Mouse (Mus musculus) embryonic facial prominence, embryonic 13.5 days (tissue): Measurements from ENCODE around the gene Bap1. TPM values are rescaled to one million over a fixed set of nuclear protein-coding genes. Genes with fewer than 3 reads are reported as not detected.

Experiments
- ATAC-seq: fragments of 200-750 bp; cut with Nextera tagmentation; 2 replicates; pipeline ENCODE4 v1.8.0; 2017; ENCODE audit warnings: low read depth; ENCODE audit not compliant: insufficient number of reproducible peaks, insufficient read depth, low FRiP score, low TSS enrichment
- H3K27ac ChIP-seq: fragments of 300-500 bp; sonication (generic); 2 replicates; pipeline ENCODE4 v1.5.1; 2015; ENCODE audit warnings: moderate library complexity, mild to moderate bottlenecking, inconsistent platforms
- H3K27me3 ChIP-seq: fragments of 300-500 bp; sonication (generic); 2 replicates; pipeline ENCODE4 v1.6.1; 2015; ENCODE audit warnings: mild to moderate bottlenecking, inconsistent platforms
- H3K36me3 ChIP-seq: fragments of 300-500 bp; sonication (generic); 2 replicates; pipeline ENCODE4 v1.6.1; 2015; ENCODE audit warnings: mild to moderate bottlenecking, inconsistent platforms
- H3K4me1 ChIP-seq: fragments of 300-500 bp; sonication (generic); 2 replicates; pipeline ENCODE4 v1.6.1; 2015; ENCODE audit warnings: inconsistent platforms
- H3K4me2 ChIP-seq: fragments of 300-500 bp; sonication (generic); 2 replicates; pipeline ENCODE4 v1.6.1; 2015; ENCODE audit warnings: moderate library complexity, mild to moderate bottlenecking, inconsistent platforms
- H3K4me3 ChIP-seq: fragments of 300-500 bp; sonication (generic); 2 replicates; pipeline ENCODE4 v1.5.1; 2015; ENCODE audit warnings: mild to moderate bottlenecking, inconsistent platforms
- H3K9ac ChIP-seq: fragments of 300-500 bp; sonication (generic); 2 replicates; pipeline ENCODE4 v1.6.1; 2015; ENCODE audit warnings: mild to moderate bottlenecking, inconsistent platforms
- H3K9me3 ChIP-seq: fragments of 300-500 bp; sonication (generic); 2 replicates; pipeline ENCODE4 v1.6.1; 2016; ENCODE audit warnings: inconsistent platforms
- WGBS: fragments of 180-500 bp; shearing (Covaris S2); methylation state at CpG from one replicate; pipeline ENCODE4 v1.1.7; 2015; ENCODE audit warnings: mixed read lengths; 5-methylcytosine and 5-hydroxymethylcytosine counted together
- polyA plus RNA-seq: library from polyadenylated mRNA; unstranded; fragments of >200 nt; fragmentation: Nextera tagmentation; extraction: Ambion mirVana; gene quantifications from 2 replicates; pipeline ENCODE4 v1.2.1, GENCODE M21; 2015

Bap1 gene
- polyA plus RNA-seq, 1 experiment from 2014 or later, result 93.1 TPM

DNA sequence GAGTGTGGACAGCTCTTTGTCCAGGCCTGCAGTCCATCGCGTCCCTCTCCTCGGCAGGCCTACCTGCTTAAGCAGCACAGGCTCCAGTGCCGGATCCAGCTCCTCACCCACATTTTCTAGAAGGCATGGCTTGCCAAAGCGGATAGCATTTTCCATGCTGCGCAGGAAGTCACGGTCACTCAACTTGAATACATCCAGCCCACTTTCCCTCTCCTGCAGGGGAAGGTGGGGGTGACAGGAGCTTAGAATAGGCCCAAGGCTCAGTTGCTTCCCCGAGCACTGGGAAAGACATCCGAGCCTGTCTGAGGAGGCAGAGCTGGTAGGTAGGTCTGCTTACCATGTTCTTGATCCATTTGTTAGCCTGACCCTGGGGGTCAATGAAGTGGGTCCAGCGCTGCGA lies 16.4 kb downstream of the Bap1 start:
- H3K9ac ChIP-seq, result no peak overlapping the region

DNA sequence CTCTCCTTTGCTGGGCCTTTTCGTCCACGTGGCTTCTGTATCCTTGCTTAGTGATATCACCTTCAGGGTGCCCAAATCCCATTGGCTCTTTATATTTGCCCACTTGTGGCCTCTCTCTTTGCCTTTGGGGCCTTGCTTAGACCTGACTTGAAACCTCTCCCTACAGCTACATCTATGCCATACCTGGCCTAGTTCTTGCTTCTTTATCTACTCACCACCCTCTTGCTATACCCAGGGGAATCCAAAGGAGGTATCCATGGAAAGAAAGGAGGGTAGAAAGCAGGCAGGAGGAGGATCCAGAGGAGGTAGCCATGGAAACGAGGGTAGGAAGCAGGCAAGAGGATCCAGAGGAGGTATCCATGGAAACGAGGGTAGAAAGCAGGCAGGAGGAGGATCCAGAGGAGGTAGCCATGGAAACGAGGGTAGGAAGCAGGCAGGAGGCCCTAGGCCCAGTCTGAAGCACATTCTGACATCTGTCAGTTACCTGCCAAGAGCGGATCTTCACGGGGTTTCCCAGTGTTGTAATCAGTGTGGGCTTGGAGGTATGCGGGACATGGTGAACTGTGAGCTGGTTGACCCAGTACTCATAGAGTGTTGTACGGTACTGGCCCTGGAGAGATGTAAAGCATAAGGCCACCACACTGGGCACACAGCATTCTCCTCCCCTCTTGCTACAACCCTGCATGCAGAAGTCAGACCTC lies 17.2 kb downstream of the Bap1 start:
- no peaks in the 10 kb centered on the region for H3K27me3 ChIP-seq
- no peak overlapping the region for H3K27ac ChIP-seq
- H3K36me3 ChIP-seq, result peaks cover 6% of the 10 kb centered on the region; the same call in 1 of the 2 replicates
- no peak for ATAC-seq
- 62% methylated on average over 9 of the region's 9 CpGs for WGBS
- H3K9me3 ChIP-seq, result no peaks in the 10 kb centered on the region
- H3K4me3 ChIP-seq, result peak overlapping the region; percentile 42
- peak overlapping the region; percentile 66 for H3K4me2 ChIP-seq
- H3K9ac ChIP-seq, result peak overlapping the region; percentile 68; the same call in 1 of the 2 replicates
- H3K4me1 ChIP-seq, result peaks cover 27% of the 10 kb centered on the region

More for the DNA sequence above, 16.4 kb downstream of the Bap1 start:
- Histone ChIP-seq H3K27me3 (no peaks in the 10 kb centered on the region), H3K36me3 (peaks cover 13% of the 10 kb centered on the region), H3K4me2 (no peak overlapping the region), H3K4me1 (peaks cover 27% of the 10 kb centered on the region), H3K4me3 (no peak overlapping the region), H3K27ac (no peak overlapping the region), H3K9me3 (no peaks in the 10 kb centered on the region)
- ATAC-seq, result no peak
- 85% methylated on average over 11 of the region's 11 CpGs for WGBS

DNA sequence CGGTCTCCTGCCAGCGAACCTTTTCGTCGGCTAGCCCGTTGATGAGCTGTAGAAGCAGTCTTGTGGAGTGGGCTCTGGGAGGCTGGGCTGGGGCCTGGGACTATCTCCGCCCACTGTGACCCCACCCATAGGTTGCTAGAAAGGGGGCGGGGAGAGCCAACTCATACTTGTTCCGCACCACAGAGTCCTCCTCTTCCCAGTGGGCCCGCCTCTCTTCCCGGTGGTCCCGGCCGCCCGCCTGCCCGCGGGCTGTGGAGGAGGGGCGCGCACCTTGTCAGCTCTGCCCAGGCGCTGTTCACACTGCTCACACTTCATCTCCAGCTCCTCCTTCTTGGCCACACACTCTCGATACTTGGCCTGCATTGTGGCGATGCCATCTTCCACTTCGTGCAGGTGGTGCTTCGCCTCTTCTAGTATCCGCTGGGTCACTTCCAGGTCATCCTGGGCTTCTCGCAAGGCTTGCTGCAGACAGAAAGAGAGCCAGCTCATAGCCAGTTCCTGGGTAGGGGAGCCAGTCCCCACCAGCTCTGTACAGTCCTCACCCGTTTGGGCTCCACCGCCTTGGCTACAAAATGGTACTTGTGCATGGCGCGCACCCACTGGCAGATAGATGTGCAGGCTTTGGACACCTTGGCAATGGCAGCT lies 18.3 kb downstream of the Bap1 start:
- 14% methylated on average over 28 of the region's 28 CpGs for WGBS
- Histone ChIP-seq H3K4me2 (peak overlapping the region; percentile 66), H3K36me3 (0 out of 2 replicates have a peak, but pooled peaks cover 3% of the 10 kb centered on the region), H3K27me3 (no peaks in the 10 kb centered on the region), H3K27ac (peak overlapping the region; percentile 76), H3K9ac (peak overlapping the region; percentile 68), H3K4me1 (peaks cover 25% of the 10 kb centered on the region), H3K9me3 (no peaks in the 10 kb centered on the region), H3K4me3 (peak overlapping the region; percentile 42)
- ATAC-seq, result peak; percentile 85

DNA sequence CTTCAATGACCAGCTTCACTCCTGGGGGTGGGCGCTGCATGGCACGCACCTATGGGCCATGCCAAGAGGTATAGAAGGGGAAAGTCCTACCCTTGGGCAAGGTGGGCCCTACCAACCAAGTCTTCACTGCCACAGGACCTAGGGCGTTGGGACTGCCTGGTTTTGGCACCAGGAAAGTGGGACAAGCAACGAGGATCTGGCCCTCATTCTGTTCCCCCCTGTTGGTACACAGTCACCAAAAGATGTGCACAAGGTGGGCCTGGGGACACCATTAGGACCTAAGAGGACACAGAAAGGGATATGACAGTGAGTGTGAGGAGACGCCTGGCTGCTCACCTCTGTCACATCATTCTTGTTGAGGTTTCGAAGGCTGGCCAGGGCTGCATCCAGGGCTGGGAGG lies 19.9 kb downstream of the Bap1 start:
- H3K9ac ChIP-seq, result no peak overlapping the region
- no peaks in the 10 kb centered on the region for H3K27me3 ChIP-seq
- no peak overlapping the region for H3K27ac ChIP-seq
- ATAC-seq, result no peak
- H3K4me3 ChIP-seq, result no peak overlapping the region
- 91% methylated on average over 6 of the region's 6 CpGs for WGBS
- H3K4me2 ChIP-seq, result no peak overlapping the region
- H3K4me1 ChIP-seq, result peaks cover 19% of the 10 kb centered on the region
- 0 out of 2 replicates have a peak, but pooled peaks cover 3% of the 10 kb centered on the region for H3K9me3 ChIP-seq
- H3K36me3 ChIP-seq, result 0 out of 2 replicates have a peak, but pooled peaks cover 3% of the 10 kb centered on the region

DNA sequence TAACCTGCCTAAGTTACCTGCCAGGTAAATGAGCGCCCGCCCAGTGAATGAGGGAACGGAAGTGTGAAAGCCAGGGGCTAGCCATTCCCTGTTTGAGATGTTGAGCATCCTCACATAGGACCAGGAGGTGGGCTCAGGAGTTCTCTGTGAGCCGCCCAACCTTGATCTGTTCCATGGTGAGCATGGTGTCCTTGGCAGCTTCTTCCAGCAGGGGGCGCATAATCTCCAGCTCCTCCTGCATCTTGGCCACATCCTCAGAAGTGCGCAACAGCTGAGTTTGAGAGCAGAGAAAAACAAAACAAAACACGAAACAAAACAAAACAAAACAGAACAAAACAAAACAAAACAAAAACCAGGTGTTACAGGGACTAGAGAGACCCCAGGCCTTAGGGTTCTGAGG lies 20.9 kb downstream of the Bap1 start:
- Histone ChIP-seq H3K4me1 (peaks cover 19% of the 10 kb centered on the region), H3K27me3 (no peaks in the 10 kb centered on the region), H3K9me3 (0 out of 2 replicates have a peak, but pooled peaks cover 3% of the 10 kb centered on the region), H3K4me3 (no peak overlapping the region), H3K9ac (no peak overlapping the region), H3K27ac (no peak overlapping the region), H3K4me2 (no peak overlapping the region), H3K36me3 (no peaks in the 10 kb centered on the region)
- 20% methylated on average over 7 of the region's 7 CpGs for WGBS
- ATAC-seq, result no peak

DNA sequence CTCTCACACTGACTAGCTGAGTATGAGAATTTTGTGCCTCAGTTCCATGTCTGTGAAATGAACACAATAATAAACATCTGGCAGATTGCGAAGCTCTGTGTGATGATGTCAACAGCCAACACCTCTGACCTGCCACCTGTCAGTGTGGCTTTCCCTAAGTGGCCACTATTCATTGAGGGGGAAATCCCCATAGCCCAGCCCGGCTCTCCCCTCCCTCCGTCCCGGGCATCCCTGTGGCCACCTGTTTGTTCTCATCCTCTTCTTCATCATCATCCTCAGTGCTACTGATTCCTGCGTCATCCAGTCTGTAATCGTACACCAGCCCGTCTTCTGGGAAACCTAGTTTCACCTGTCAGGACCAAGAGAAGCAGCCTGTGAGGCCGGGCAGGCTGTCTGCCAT lies 34.5 kb downstream of the Bap1 start:
- H3K4me2 ChIP-seq, result no peak overlapping the region
- H3K9ac ChIP-seq, result no peak overlapping the region
- 82% methylated on average over 8 of the region's 8 CpGs for WGBS
- H3K9me3 ChIP-seq, result no peaks in the 10 kb centered on the region
- no peaks in the 10 kb centered on the region for H3K4me1 ChIP-seq
- no peak overlapping the region for H3K27ac ChIP-seq
- H3K36me3 ChIP-seq, result no peaks in the 10 kb centered on the region
- no peak overlapping the region for H3K4me3 ChIP-seq
- ATAC-seq, result no peak
- 0 out of 2 replicates have a peak, but pooled peaks cover 4% of the 10 kb centered on the region for H3K27me3 ChIP-seq

Other genes starting within 250 kb of the Bap1 start
- 409 and 417 TPM in 2 replicates for gene Spcs1, start 249.8 kb upstream of the Bap1 start, polyA plus RNA-seq
- gene Pbrm1, start 232.3 kb upstream of the Bap1 start, polyA plus RNA-seq, result 138 and 145 TPM in 2 replicates
- 125 and 128 TPM in 2 replicates for gene Gnl3, start 232.3 kb upstream of the Bap1 start, polyA plus RNA-seq
- gene Smim4, start 122.5 kb upstream of the Bap1 start, polyA plus RNA-seq, result 72.6 and 80.7 TPM in 2 replicates
- 298 and 330 TPM in 2 replicates for gene Nt5dc2, start 120.4 kb upstream of the Bap1 start, polyA plus RNA-seq
- 27.5 and 34.5 TPM in 2 replicates for gene Stab1, start 82.8 kb upstream of the Bap1 start, polyA plus RNA-seq
- gene Tnnc1, start 43.1 kb upstream of the Bap1 start, polyA plus RNA-seq, result 34.6 and 38.8 TPM in 2 replicates
- gene Nisch, start 34.5 kb upstream of the Bap1 start, polyA plus RNA-seq, result 415 and 428 TPM in 2 replicates
- gene Sema3g, start 33.6 kb upstream of the Bap1 start, polyA plus RNA-seq, result 1.2 and 1.3 TPM in 2 replicates
- 12.4 and 14.3 TPM in 2 replicates for gene Phf7, start 133 bp upstream of the Bap1 start, polyA plus RNA-seq
- 7.9 and 8.1 TPM in 2 replicates for gene Dnah1, start 72.4 kb downstream of the Bap1 start, polyA plus RNA-seq
- gene Capn7, start 85.2 kb downstream of the Bap1 start, polyA plus RNA-seq, result 41.0 and 41.1 TPM in 2 replicates
- gene Sh3bp5, start 184.6 kb downstream of the Bap1 start, polyA plus RNA-seq, result 39.5 and 40.1 TPM in 2 replicates
- gene Eaf1, start 242.9 kb downstream of the Bap1 start, polyA plus RNA-seq, result 24.9 and 26.8 TPM in 2 replicates
- gene Mettl6, start 243.6 kb downstream of the Bap1 start, polyA plus RNA-seq, result 73.8 and 81.4 TPM in 2 replicates